Mouse (Mus musculus) embryonic facial prominence, embryonic 13.5 days (tissue): ENCODE measurements at regions not wholly inside any gene's neighbourhood (a gene's known extent, or its start where the extent isn't known, plus 50 kb on each side); places are given as distances from the start of the nearest gene placed in this dataset.
"Not testable (repeated sequence)": the region's sequence is repeated elsewhere in the genome, so short reads cannot be mapped to it uniquely, and the experiment has no call there.

ENCODE experiments used
- ATAC-seq: fragments of 200-750 bp; cut with Nextera tagmentation; 2 replicates; pipeline ENCODE4 v1.8.0; 2017; ENCODE audit warnings: low read depth; ENCODE audit not compliant: insufficient number of reproducible peaks, insufficient read depth, low FRiP score, low TSS enrichment
- H3K27ac ChIP-seq: fragments of 300-500 bp; sonication (generic); 2 replicates; pipeline ENCODE4 v1.5.1; 2015; ENCODE audit warnings: moderate library complexity, mild to moderate bottlenecking, inconsistent platforms
- H3K27me3 ChIP-seq: fragments of 300-500 bp; sonication (generic); 2 replicates; pipeline ENCODE4 v1.6.1; 2015; ENCODE audit warnings: mild to moderate bottlenecking, inconsistent platforms
- H3K36me3 ChIP-seq: fragments of 300-500 bp; sonication (generic); 2 replicates; pipeline ENCODE4 v1.6.1; 2015; ENCODE audit warnings: mild to moderate bottlenecking, inconsistent platforms
- H3K4me1 ChIP-seq: fragments of 300-500 bp; sonication (generic); 2 replicates; pipeline ENCODE4 v1.6.1; 2015; ENCODE audit warnings: inconsistent platforms
- H3K4me2 ChIP-seq: fragments of 300-500 bp; sonication (generic); 2 replicates; pipeline ENCODE4 v1.6.1; 2015; ENCODE audit warnings: moderate library complexity, mild to moderate bottlenecking, inconsistent platforms
- H3K4me3 ChIP-seq: fragments of 300-500 bp; sonication (generic); 2 replicates; pipeline ENCODE4 v1.5.1; 2015; ENCODE audit warnings: mild to moderate bottlenecking, inconsistent platforms
- H3K9ac ChIP-seq: fragments of 300-500 bp; sonication (generic); 2 replicates; pipeline ENCODE4 v1.6.1; 2015; ENCODE audit warnings: mild to moderate bottlenecking, inconsistent platforms
- H3K9me3 ChIP-seq: fragments of 300-500 bp; sonication (generic); 2 replicates; pipeline ENCODE4 v1.6.1; 2016; ENCODE audit warnings: inconsistent platforms
- WGBS: fragments of 180-500 bp; shearing (Covaris S2); methylation state at CpG from one replicate; pipeline ENCODE4 v1.1.7; 2015; ENCODE audit warnings: mixed read lengths; 5-methylcytosine and 5-hydroxymethylcytosine counted together

DNA sequence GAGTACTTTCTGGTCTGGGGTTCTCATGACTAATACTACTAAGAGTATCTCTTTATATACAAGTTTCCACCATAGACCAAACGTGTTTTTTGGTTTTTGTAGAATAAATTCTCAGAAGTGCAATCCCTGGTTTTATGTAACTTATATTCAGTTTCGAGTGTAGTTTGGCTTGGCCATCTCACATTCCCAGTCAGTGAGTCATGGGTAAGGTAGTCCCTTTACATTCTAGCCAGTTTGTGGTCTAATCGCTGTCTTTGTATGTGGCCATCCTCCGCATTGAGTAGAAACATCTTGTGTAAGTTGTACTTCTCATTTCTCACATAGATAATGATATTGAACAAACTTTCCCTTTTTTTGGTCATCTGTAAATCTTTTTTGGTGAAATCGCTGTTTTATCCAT is 88.3 kb downstream of the Anxa5 start:
- 84% methylated on average over 5 of the region's 5 CpGs for WGBS
- no peak for ATAC-seq

DNA sequence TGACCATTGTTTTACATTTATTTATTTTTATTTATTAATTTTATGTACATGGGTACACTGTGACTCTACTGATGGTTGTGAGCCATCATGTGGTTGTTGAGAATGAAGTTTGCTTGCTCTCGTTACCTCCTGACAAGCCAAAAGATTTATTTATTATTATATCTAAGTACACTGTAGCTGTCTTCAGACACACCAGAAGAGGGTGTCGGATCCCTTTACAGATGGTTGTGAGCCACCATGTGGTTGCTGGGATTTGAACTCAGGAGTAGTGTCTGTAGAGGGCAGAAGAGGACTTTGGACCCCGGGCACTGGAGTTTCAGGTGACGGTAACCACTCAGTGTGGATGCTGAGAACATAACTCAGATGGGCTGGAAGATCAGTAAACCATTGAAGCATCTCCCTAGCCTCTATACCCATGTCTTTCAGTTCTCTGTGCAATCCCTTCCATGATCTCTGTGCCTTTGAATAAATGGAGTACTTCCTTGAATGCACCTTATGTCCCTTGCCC is 92.2 kb downstream of the Anxa5 start:
- 85% methylated on average over 4 of the region's 4 CpGs for WGBS
- no peak overlapping the region for H3K4me2 ChIP-seq
- H3K27me3 ChIP-seq: no peaks in the 10 kb centered on the region
- H3K9ac ChIP-seq: no peak overlapping the region
- ATAC-seq: no peak
- H3K27ac ChIP-seq: no peak overlapping the region
- no peaks in the 10 kb centered on the region for H3K36me3 ChIP-seq
- no peaks in the 10 kb centered on the region for H3K4me1 ChIP-seq
- no peaks in the 10 kb centered on the region for H3K9me3 ChIP-seq
- no peak overlapping the region for H3K4me3 ChIP-seq

More for the DNA sequence above, 88.3 kb downstream of the Anxa5 start:
- H3K4me2 ChIP-seq: no peak overlapping the region
- no peaks in the 10 kb centered on the region for H3K4me1 ChIP-seq
- H3K9ac ChIP-seq: no peak overlapping the region
- H3K36me3 ChIP-seq: no peaks in the 10 kb centered on the region
- H3K27me3 ChIP-seq: no peaks in the 10 kb centered on the region
- no peak overlapping the region for H3K27ac ChIP-seq
- no peaks in the 10 kb centered on the region for H3K9me3 ChIP-seq
- no peak overlapping the region for H3K4me3 ChIP-seq

DNA sequence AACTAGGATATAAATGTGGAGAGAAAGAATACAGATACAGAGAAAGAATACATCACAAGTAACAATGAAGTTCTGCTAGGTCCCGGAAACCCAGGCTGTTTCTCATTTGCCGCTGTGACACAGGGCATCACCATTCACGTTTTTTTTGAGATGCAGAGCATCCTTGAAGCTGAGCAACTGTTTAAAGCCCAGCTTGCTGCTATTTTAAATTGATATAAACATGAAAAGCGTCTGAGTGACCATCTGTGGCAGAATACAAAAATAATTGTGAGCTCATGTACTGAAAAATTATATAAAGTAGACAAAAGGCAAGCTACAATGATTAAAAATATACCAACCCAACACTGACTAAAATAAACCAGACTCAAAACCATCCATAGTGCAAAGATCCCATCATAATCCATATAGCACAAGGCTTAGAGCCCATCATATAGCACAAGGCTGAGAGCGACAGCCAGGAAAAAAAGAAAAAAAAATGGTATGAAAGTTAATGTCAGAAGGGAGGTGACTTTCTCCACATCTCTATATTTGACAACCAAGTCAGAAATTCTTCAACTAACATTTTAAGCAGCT is 94.0 kb downstream of the Anxa5 start:
- 74% methylated on average over 5 of the region's 5 CpGs for WGBS

DNA sequence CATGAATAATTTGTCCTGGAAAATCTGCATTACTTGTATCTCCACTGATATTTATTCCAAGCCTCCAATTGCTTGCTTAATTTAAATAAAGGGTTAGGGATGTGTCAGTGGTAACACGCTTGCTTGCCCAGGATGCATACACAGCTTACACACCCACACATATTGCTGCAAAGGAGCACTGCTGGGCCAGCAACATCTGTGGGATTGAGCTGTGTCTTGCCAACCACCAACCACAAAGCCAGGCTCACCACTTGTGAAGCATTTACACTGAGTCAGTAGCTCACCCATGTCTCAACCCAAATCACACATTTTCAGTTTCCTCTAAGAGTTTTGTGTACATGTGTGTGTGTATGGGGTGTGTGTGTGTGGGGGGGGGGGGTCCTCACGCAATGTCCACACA is 100.0 kb downstream of the Anxa5 start:
- Histone ChIP-seq H3K4me1 (no peaks in the 10 kb centered on the region), H3K9me3 (no peaks in the 10 kb centered on the region), H3K36me3 (no peaks in the 10 kb centered on the region), H3K4me2 (no peak overlapping the region), H3K4me3 (no peak overlapping the region), H3K27me3 (no peaks in the 10 kb centered on the region), H3K27ac (no peak overlapping the region), H3K9ac (no peak overlapping the region)
- WGBS: 86% methylated on average over 2 of the region's 2 CpGs
- ATAC-seq: no peak

More for the DNA sequence above, 94.0 kb downstream of the Anxa5 start:
- H3K9me3 ChIP-seq: no peaks in the 10 kb centered on the region
- no peak overlapping the region for H3K4me3 ChIP-seq
- no peak overlapping the region for H3K4me2 ChIP-seq
- H3K36me3 ChIP-seq: no peaks in the 10 kb centered on the region
- no peak overlapping the region for H3K27ac ChIP-seq
- no peak for ATAC-seq
- H3K9ac ChIP-seq: no peak overlapping the region
- H3K27me3 ChIP-seq: no peaks in the 10 kb centered on the region
- H3K4me1 ChIP-seq: no peaks in the 10 kb centered on the region

- Histone ChIP-seq H3K9me3 (no peaks in the 10 kb centered on the region), H3K4me2 (no peak overlapping the region), H3K36me3 (no peaks in the 10 kb centered on the region), H3K27me3 (no peaks in the 10 kb centered on the region), H3K4me1 (no peaks in the 10 kb centered on the region), H3K4me3 (no peak overlapping the region), H3K27ac (no peak overlapping the region), H3K9ac (no peak overlapping the region)
- WGBS: 70% methylated on average over 5 of the region's 5 CpGs
- ATAC-seq: no peak
Observed at GRCm38 (mm10) chr3:36374939-36375338, 100.8 kb downstream of the Anxa5 start.

DNA sequence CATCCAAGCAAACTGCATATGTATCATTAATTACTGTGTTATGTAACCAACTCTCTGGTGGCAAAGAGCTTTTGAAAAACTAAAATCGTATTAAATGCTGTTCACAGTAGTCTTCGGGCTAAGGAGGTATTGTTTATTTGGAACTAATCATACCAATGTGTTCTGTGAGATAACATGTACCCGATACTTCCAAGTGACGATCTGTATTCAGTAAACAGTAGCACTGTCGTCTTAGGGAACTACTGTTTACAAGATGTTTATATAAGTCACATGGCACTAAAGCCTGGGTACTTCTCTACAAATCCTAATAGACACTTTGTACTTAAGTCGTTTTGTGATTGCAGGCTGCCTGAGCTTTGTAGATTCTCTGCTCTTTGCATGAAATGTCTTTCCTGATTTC is 114.8 kb downstream of the Anxa5 start:
- Histone ChIP-seq H3K4me3 (no peak overlapping the region), H3K4me1 (no peaks in the 10 kb centered on the region), H3K4me2 (no peak overlapping the region), H3K27me3 (no peaks in the 10 kb centered on the region), H3K27ac (no peak overlapping the region), H3K9me3 (no peaks in the 10 kb centered on the region), H3K9ac (no peak overlapping the region), H3K36me3 (no peaks in the 10 kb centered on the region)
- 60% methylated on average over 6 of the region's 6 CpGs for WGBS
- no peak for ATAC-seq

- H3K27me3 ChIP-seq, H3K9me3 ChIP-seq, H3K4me1 ChIP-seq, H3K9ac ChIP-seq, H3K4me3 ChIP-seq, H3K27ac ChIP-seq, H3K36me3 ChIP-seq, H3K4me2 ChIP-seq, ATAC-seq: not testable (repeated sequence)
- 88% methylated on average over 3 of the region's 3 CpGs for WGBS
Observed at GRCm38 (mm10) chr3:36354201-36354600, 121.5 kb downstream of the Anxa5 start.

- no peak for ATAC-seq
- Histone ChIP-seq H3K9ac (no peak overlapping the region), H3K4me3 (no peak overlapping the region), H3K4me1 (no peaks in the 10 kb centered on the region), H3K4me2 (no peak overlapping the region), H3K27ac (no peak overlapping the region), H3K36me3 (no peaks in the 10 kb centered on the region), H3K27me3 (no peaks in the 10 kb centered on the region), H3K9me3 (0 out of 2 replicates have a peak, but pooled peaks cover 5% of the 10 kb centered on the region)
- 56% methylated on average over 4 of the region's 4 CpGs for WGBS
Observed at GRCm38 (mm10) chr3:36352032-36352742, 123.5 kb downstream of the Anxa5 start.

DNA sequence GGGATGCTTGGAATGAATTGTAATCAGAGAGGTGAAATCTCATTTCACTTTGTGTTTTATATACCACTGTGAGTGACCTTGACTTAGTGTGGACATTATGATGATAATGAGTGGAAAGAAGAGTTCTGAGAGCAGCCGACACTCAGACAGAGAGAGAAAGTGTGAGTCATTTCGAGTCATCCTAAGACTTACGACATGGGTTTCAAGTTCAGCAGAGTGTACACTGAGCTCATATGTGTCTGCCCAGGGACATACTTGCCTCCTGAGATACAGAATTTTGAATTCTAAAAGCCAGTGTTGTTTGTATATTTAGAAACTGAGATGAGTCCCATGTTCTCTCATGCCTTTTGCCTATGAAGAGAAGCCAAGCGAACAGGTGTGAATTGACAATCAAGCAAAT is 126.6 kb downstream of the Anxa5 start:
- no peak overlapping the region for H3K4me3 ChIP-seq
- WGBS: 88% methylated on average over 4 of the region's 4 CpGs

DNA sequence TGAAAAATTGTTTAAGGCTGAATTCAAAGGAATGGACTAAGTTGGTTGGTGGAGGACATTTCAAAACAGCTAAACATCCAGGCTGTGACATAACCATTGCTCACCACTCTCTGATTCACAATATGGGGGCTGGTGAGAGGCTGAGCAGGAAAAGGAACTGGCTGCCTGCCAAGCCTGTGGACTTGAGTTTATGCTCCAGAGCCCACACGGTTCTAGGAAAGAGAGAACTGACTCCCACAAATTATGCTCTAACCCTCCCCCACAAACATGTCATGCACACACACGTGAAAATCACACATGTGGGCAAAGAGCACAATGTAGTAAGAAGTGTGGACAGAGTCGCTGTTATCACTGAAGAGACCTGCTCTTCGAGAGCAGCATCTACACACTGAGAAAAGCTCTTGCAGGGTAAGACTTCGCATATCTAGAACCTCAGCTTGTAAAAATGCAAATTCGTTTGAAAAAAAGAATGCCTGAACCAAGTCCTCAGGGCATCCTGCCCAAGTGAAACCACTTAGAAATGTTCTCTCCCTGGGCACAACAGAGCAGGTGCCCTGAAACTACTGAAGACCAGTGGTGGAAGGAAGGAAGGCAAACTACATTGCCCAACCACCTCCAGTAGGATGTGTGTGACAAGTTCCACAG is 118.9 kb upstream of the Qrfpr start:
- ATAC-seq: no peak
- WGBS: 66% methylated on average over 6 of the region's 6 CpGs
- Histone ChIP-seq H3K36me3 (no peaks in the 10 kb centered on the region), H3K9me3 (no peaks in the 10 kb centered on the region), H3K27me3 (no peaks in the 10 kb centered on the region), H3K9ac (no peak overlapping the region), H3K4me2 (no peak overlapping the region), H3K27ac (no peak overlapping the region), H3K4me3 (no peak overlapping the region), H3K4me1 (no peaks in the 10 kb centered on the region)

More for the DNA sequence above, 126.6 kb downstream of the Anxa5 start:
- no peak overlapping the region for H3K9ac ChIP-seq
- H3K36me3 ChIP-seq: no peaks in the 10 kb centered on the region
- H3K27me3 ChIP-seq: no peaks in the 10 kb centered on the region
- no peak overlapping the region for H3K27ac ChIP-seq
- H3K4me2 ChIP-seq: no peak overlapping the region
- H3K9me3 ChIP-seq: 0 out of 2 replicates have a peak, but pooled peaks cover 4% of the 10 kb centered on the region
- ATAC-seq: no peak
- no peaks in the 10 kb centered on the region for H3K4me1 ChIP-seq

DNA sequence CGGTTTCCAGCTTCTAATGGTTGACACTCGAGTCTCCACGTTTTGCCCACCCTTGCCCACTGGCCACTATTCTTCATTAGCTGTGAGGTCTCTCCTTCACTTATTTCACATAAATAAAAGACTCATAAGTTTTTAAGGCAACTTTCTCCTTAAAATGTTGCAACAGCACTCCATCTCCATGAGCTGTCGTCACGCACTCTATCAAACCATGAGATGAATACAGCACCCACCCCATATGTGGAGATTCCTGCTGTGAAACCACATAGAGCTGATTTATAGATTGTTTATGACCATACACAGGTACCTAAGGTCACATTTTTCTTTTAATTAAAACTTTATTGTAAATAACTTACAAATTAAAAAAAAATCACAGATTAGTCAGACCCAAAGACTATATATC is 117.5 kb upstream of the Qrfpr start:
- Histone ChIP-seq H3K36me3 (no peaks in the 10 kb centered on the region), H3K27ac (no peak overlapping the region), H3K4me3 (no peak overlapping the region), H3K9ac (no peak overlapping the region), H3K9me3 (no peaks in the 10 kb centered on the region), H3K4me2 (no peak overlapping the region), H3K27me3 (no peaks in the 10 kb centered on the region), H3K4me1 (no peaks in the 10 kb centered on the region)
- ATAC-seq: no peak
- 93% methylated on average over 5 of the region's 5 CpGs for WGBS

DNA sequence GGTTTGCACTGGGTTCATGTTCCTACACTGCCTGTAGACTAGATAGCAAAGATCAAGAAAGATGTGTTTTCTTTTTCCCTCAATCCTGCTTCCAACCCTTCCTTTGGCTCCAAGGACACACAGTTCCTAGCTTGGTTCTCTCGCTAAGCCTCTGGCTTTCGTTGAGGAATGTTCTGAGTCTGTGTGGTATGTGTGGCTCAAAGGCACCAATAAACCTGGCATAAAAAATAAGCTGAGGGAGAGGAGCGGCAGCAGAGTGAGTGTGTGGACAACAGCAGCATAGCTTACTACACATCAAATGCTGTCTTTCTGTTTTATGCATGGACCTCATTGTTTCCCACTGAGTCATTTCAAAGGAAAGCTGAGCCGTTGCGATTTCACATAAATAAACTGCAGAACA is 112.2 kb upstream of the Qrfpr start:
- H3K4me1 ChIP-seq: no peaks in the 10 kb centered on the region
- no peak overlapping the region for H3K4me3 ChIP-seq
- H3K36me3 ChIP-seq: no peaks in the 10 kb centered on the region
- H3K27ac ChIP-seq: no peak overlapping the region
- 69% methylated on average over 5 of the region's 5 CpGs for WGBS
- H3K9me3 ChIP-seq: no peaks in the 10 kb centered on the region
- no peaks in the 10 kb centered on the region for H3K27me3 ChIP-seq
- ATAC-seq: no peak
- no peak overlapping the region for H3K9ac ChIP-seq
- H3K4me2 ChIP-seq: no peak overlapping the region
